Mouse (Mus musculus) olfactory bulb, adult 2 months (tissue): Measurements from ENCODE around the gene Gadd45gip1.

ENCODE experiments used
- CTCF ChIP-seq: fragments of 200-500 bp; IDR thresholded peaks from 2 replicates; pipeline ENCODE4 v1.5.1; 2012; ENCODE audit warnings: low read depth, mild to moderate bottlenecking, low read length, moderate library complexity; ENCODE audit not compliant: insufficient read depth
- POLR2A ChIP-seq: fragments of 200-500 bp; IDR thresholded peaks from 2 replicates; pipeline ENCODE4 v1.6.1; 2012; ENCODE audit warnings: mild to moderate bottlenecking, low read depth, low read length, moderate library complexity; ENCODE audit not compliant: insufficient read depth

GRCm38 (mm10) chr8:84846722-84847572 is 15.6 kb downstream of the Gadd45gip1 start, which contains the start of gene Calr:
- TF ChIP-seq CTCF (no peak), POLR2A (peak; percentile 99)
